Mouse (Mus musculus): ENCODE results near the gene Camkmt. TPM values are rescaled to one million over a fixed set of nuclear protein-coding genes. Genes with fewer than 3 reads are reported as not detected.

Camkmt gene
- polyA plus RNA-seq, 1 experiment from 2014 or later, result 7.0 TPM

DNA sequence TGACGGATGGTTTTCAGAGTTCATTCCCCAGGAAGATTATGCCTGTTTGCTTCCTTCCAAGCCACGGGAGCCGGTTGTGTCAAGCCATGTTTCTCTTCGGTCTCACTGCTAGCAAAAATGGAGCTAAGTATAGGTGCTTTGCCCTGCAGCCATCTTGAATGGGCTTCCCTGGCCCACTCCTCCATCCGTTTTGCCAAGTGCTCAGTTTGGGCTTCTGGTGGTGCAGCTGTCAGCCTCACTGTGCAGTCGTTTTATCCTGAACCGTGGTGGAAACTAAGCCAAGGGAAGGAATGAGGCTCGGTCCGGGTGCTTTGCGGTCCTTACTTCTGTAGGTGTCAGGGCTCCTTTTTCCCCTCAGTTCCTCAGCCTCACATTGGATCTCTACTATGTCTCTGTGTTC lies 263.3 kb downstream of the Camkmt start:
- ATAC-seq (replicated peaks; ENCODE audit: insufficient number of reproducible peaks, low FRiP score, low TSS enrichment), result no peak
- Histone ChIP-seq H3K4me3 (ENCODE audit: low read depth, low read length) (no peak overlapping the region), H3K4me2 (no peak overlapping the region), H3K9me3 (replicated peaks; ENCODE audit: control insufficient read depth, low read length) (no peaks in the 10 kb centered on the region), H3K27ac (ENCODE audit: low read depth, low read length) (no peak overlapping the region), H3K36me3 (ENCODE audit: control insufficient read depth, insufficient read depth, low read length) (no peaks in the 10 kb centered on the region), H3K27me3 (ENCODE audit: control insufficient read depth, insufficient read depth, low read length) (no peaks in the 10 kb centered on the region), H3K4me1 (ENCODE audit: control insufficient read depth, insufficient read depth, low read length) (no peaks in the 10 kb centered on the region), H3K9ac (ENCODE audit: low read depth, low read length) (no peak overlapping the region)
- WGBS (ENCODE audit: insufficient replicate concordance), result 81% methylated on average over 10 of the region's 10 CpGs

DNA sequence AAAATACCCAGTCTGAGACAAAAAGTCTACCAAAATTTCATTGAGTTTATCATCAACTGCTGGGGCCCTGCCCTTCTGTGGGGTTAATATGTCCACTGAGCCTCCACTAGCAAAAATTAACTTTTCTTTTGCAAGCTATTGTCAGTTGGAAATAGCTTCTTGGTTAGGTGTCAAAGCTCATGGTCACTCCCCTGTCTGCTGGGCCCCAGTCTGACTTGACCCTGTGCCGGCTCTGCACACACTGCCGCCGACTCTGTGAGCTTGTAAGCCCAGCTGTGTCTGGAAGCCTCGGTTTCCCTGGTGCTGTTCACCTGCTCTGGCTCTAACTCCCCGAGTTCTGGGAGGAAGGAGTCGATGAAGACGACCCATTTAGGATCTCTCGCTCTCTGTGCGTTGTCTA lies 265.0 kb downstream of the Camkmt start:
- Histone ChIP-seq H3K9ac (ENCODE audit: low read depth, low read length) (no peak overlapping the region), H3K36me3 (ENCODE audit: control insufficient read depth, insufficient read depth, low read length) (no peaks in the 10 kb centered on the region), H3K4me2 (no peak overlapping the region), H3K27ac (ENCODE audit: low read depth, low read length) (no peak overlapping the region), H3K27me3 (ENCODE audit: control insufficient read depth, insufficient read depth, low read length) (no peaks in the 10 kb centered on the region), H3K9me3 (replicated peaks; ENCODE audit: control insufficient read depth, low read length) (no peaks in the 10 kb centered on the region), H3K4me1 (ENCODE audit: control insufficient read depth, insufficient read depth, low read length) (no peaks in the 10 kb centered on the region), H3K4me3 (ENCODE audit: low read depth, low read length) (no peak overlapping the region)
- WGBS (ENCODE audit: insufficient replicate concordance), result 86% methylated on average over 9 of the region's 9 CpGs
- no peak for ATAC-seq (replicated peaks; ENCODE audit: insufficient number of reproducible peaks, low FRiP score, low TSS enrichment)

DNA sequence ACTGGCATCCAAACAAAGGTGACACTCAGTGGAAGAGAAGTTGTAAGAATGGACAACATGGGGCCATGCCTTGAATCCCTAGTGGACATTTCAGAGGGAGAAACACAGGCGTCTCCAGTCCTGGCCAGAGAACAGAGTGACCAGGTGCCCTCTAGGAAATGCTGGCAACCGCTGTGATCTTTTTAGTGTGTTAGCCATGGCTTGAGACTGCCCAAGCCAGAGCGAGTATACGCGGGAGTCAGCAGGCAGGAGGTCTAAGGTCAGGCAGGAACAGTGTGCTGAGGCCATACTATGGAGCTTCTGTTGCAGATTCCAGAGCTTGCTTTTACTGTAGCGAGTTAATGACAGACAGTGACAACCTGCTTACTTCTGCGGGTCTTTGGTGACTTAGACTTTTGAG lies 270.7 kb downstream of the Camkmt start:
- Histone ChIP-seq H3K9ac (ENCODE audit: low read depth, low read length) (no peak overlapping the region), H3K4me2 (no peak overlapping the region), H3K27ac (ENCODE audit: low read depth, low read length) (no peak overlapping the region), H3K36me3 (ENCODE audit: control insufficient read depth, insufficient read depth, low read length) (no peaks in the 10 kb centered on the region), H3K27me3 (ENCODE audit: control insufficient read depth, insufficient read depth, low read length) (no peaks in the 10 kb centered on the region), H3K9me3 (replicated peaks; ENCODE audit: control insufficient read depth, low read length) (no peaks in the 10 kb centered on the region), H3K4me1 (ENCODE audit: control insufficient read depth, insufficient read depth, low read length) (no peaks in the 10 kb centered on the region), H3K4me3 (ENCODE audit: low read depth, low read length) (no peak overlapping the region)
- WGBS (ENCODE audit: insufficient replicate concordance), result 78% methylated on average over 7 of the region's 7 CpGs
- no peak for ATAC-seq (replicated peaks; ENCODE audit: insufficient number of reproducible peaks, low FRiP score, low TSS enrichment)

GRCm38 (mm10) chr17:85367319-85367718 lies 277.0 kb downstream of the Camkmt start:
- WGBS (ENCODE audit: insufficient replicate concordance), result 80% methylated on average over 5 of the region's 5 CpGs
- Histone ChIP-seq H3K9ac (ENCODE audit: low read depth, low read length) (no peak overlapping the region), H3K4me2 (no peak overlapping the region), H3K4me1 (ENCODE audit: control insufficient read depth, insufficient read depth, low read length) (no peaks in the 10 kb centered on the region), H3K27me3 (ENCODE audit: control insufficient read depth, insufficient read depth, low read length) (no peaks in the 10 kb centered on the region), H3K9me3 (replicated peaks; ENCODE audit: control insufficient read depth, low read length) (no peaks in the 10 kb centered on the region), H3K27ac (ENCODE audit: low read depth, low read length) (no peak overlapping the region), H3K36me3 (ENCODE audit: control insufficient read depth, insufficient read depth, low read length) (no peaks in the 10 kb centered on the region), H3K4me3 (ENCODE audit: low read depth, low read length) (no peak overlapping the region)
- ATAC-seq (replicated peaks; ENCODE audit: insufficient number of reproducible peaks, low FRiP score, low TSS enrichment), result no peak

DNA sequence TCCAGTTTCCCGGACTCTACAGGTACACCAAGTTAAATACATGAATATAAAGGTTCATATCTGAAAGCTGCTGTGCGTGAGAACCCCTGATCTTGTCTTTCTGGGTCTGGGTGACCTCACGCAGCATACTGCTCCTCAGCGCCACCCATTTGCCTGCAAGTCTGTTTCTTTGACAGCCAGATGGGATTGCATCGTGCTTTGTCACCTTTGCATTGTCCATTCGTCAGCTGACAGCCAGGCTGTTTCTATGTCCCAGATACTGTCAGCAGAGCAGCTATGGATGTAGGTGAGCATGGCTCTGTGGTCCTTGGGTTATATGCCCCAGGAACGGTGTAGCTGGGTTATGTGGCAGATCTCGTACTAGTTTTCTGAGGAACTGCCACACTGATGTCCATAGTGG lies 278.4 kb downstream of the Camkmt start:
- Histone ChIP-seq H3K4me3 (ENCODE audit: low read depth, low read length) (no peak overlapping the region), H3K27ac (ENCODE audit: low read depth, low read length) (no peak overlapping the region), H3K4me2 (no peak overlapping the region), H3K36me3 (ENCODE audit: control insufficient read depth, insufficient read depth, low read length) (no peaks in the 10 kb centered on the region), H3K27me3 (ENCODE audit: control insufficient read depth, insufficient read depth, low read length) (no peaks in the 10 kb centered on the region), H3K9me3 (replicated peaks; ENCODE audit: control insufficient read depth, low read length) (no peaks in the 10 kb centered on the region), H3K9ac (ENCODE audit: low read depth, low read length) (no peak overlapping the region), H3K4me1 (ENCODE audit: control insufficient read depth, insufficient read depth, low read length) (no peaks in the 10 kb centered on the region)
- 58% methylated on average over 8 of the region's 8 CpGs for WGBS (ENCODE audit: insufficient replicate concordance)
- no peak for ATAC-seq (replicated peaks; ENCODE audit: insufficient number of reproducible peaks, low FRiP score, low TSS enrichment)

DNA sequence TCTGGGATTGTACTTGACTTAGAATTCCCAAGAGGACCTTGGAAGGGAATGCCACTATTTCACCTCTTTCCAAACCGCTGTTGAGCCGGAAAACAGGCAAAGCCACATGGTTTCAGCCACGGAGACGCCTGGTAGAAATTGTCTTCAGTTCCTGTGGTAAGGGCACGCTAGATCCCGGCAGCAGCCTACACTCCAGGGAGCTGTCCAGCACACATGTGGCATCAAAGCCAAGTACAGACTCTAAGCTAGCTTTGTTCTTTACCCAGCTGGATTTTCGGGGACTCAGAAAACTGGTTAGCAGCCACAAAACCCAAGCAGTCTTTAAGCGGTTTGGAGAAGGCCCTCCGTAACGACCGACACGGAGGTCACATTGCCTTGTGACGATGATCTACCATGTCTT lies 281.7 kb downstream of the Camkmt start:
- Histone ChIP-seq H3K36me3 (ENCODE audit: control insufficient read depth, insufficient read depth, low read length) (no peaks in the 10 kb centered on the region), H3K4me2 (no peak overlapping the region), H3K9me3 (replicated peaks; ENCODE audit: control insufficient read depth, low read length) (no peaks in the 10 kb centered on the region), H3K4me3 (ENCODE audit: low read depth, low read length) (no peak overlapping the region), H3K9ac (ENCODE audit: low read depth, low read length) (no peak overlapping the region), H3K27ac (ENCODE audit: low read depth, low read length) (no peak overlapping the region), H3K4me1 (ENCODE audit: control insufficient read depth, insufficient read depth, low read length) (peaks cover 5% of the 10 kb centered on the region; the same call in 1 of the 2 replicates), H3K27me3 (ENCODE audit: control insufficient read depth, insufficient read depth, low read length) (no peaks in the 10 kb centered on the region)
- WGBS (ENCODE audit: insufficient replicate concordance), result 62% methylated on average over 13 of the region's 13 CpGs
- ATAC-seq (replicated peaks; ENCODE audit: insufficient number of reproducible peaks, low FRiP score, low TSS enrichment), result no peak

- Histone ChIP-seq H3K36me3 (ENCODE audit: control insufficient read depth, insufficient read depth, low read length) (no peaks in the 10 kb centered on the region), H3K27me3 (ENCODE audit: control insufficient read depth, insufficient read depth, low read length) (no peaks in the 10 kb centered on the region), H3K4me1 (ENCODE audit: control insufficient read depth, insufficient read depth, low read length) (peaks cover 5% of the 10 kb centered on the region; the same call in 1 of the 2 replicates), H3K9me3 (replicated peaks; ENCODE audit: control insufficient read depth, low read length) (no peaks in the 10 kb centered on the region), H3K9ac (ENCODE audit: low read depth, low read length) (no peak overlapping the region), H3K27ac (ENCODE audit: low read depth, low read length) (no peak overlapping the region), H3K4me2 (no peak overlapping the region), H3K4me3 (ENCODE audit: low read depth, low read length) (no peak overlapping the region)
- ATAC-seq (replicated peaks; ENCODE audit: insufficient number of reproducible peaks, low FRiP score, low TSS enrichment), result no peak
- WGBS (ENCODE audit: insufficient replicate concordance), result 73% methylated on average over 7 of the region's 7 CpGs
Measured at GRCm38 (mm10) chr17:85372523-85372922, 282.2 kb downstream of the Camkmt start.

- Histone ChIP-seq H3K4me3 (ENCODE audit: low read depth, low read length) (no peak overlapping the region), H3K27me3 (ENCODE audit: control insufficient read depth, insufficient read depth, low read length) (no peaks in the 10 kb centered on the region), H3K36me3 (ENCODE audit: control insufficient read depth, insufficient read depth, low read length) (no peaks in the 10 kb centered on the region), H3K9ac (ENCODE audit: low read depth, low read length) (no peak overlapping the region), H3K9me3 (replicated peaks; ENCODE audit: control insufficient read depth, low read length) (no peaks in the 10 kb centered on the region), H3K4me1 (ENCODE audit: control insufficient read depth, insufficient read depth, low read length) (peaks cover 5% of the 10 kb centered on the region; the same call in 1 of the 2 replicates), H3K27ac (ENCODE audit: low read depth, low read length) (no peak overlapping the region), H3K4me2 (no peak overlapping the region)
- 70% methylated on average over 19 of the region's 19 CpGs for WGBS (ENCODE audit: insufficient replicate concordance)
- ATAC-seq (replicated peaks; ENCODE audit: insufficient number of reproducible peaks, low FRiP score, low TSS enrichment), result no peak
Measured at GRCm38 (mm10) chr17:85374100-85374833, 283.9 kb downstream of the Camkmt start.

GRCm38 (mm10) chr17:85374834-85375176 lies 284.5 kb downstream of the Camkmt start:
- Histone ChIP-seq H3K36me3 (ENCODE audit: control insufficient read depth, insufficient read depth, low read length) (no peaks in the 10 kb centered on the region), H3K9ac (ENCODE audit: low read depth, low read length) (no peak overlapping the region), H3K4me3 (ENCODE audit: low read depth, low read length) (no peak overlapping the region), H3K27ac (ENCODE audit: low read depth, low read length) (no peak overlapping the region), H3K4me1 (ENCODE audit: control insufficient read depth, insufficient read depth, low read length) (peaks cover 5% of the 10 kb centered on the region; the same call in 1 of the 2 replicates), H3K4me2 (peak overlapping the region; percentile 8; the same call in 1 of the 2 replicates), H3K9me3 (replicated peaks; ENCODE audit: control insufficient read depth, low read length) (no peaks in the 10 kb centered on the region), H3K27me3 (ENCODE audit: control insufficient read depth, insufficient read depth, low read length) (no peaks in the 10 kb centered on the region)
- 69% methylated on average over 8 of the region's 8 CpGs for WGBS (ENCODE audit: insufficient replicate concordance)
- no peak for ATAC-seq (replicated peaks; ENCODE audit: insufficient number of reproducible peaks, low FRiP score, low TSS enrichment)
